Comparison of ENCODE assay signal across 9 mouse cellular contexts in genomic region chr6:51379560-51380274, GRCm38 (mm10). TPM values are rescaled to one million over a fixed set of nuclear protein-coding genes. Genes with fewer than 3 reads are reported as not detected.
DNase-seq lines count a peak whose midpoint lies in the region; ATAC-seq and TF ChIP-seq lines count a peak whose summit lies in the region.
"Had no signal": no experiment of that assay in that cellular context is flagged by ENCODE, and none has a peak within 500 bp of the region (broad histone marks: within the 10 kb centered on the region; RNA-seq: fewer than 3 reads in every experiment).

No protein-coding gene starts in this region.

- peak overlapping the region; percentile 41 for H3K4me3 ChIP-seq in kidney, embryonic 14.5 days (ENCODE audit: low read length)
- H3K4me3 ChIP-seq in limb, embryonic 14.5 days (replicated peaks; ENCODE audit: low read length): peak overlapping the region; percentile 43

- ATAC-seq in kidney, embryonic 14.5 days (ENCODE audit: low FRiP score, low TSS enrichment): peak; percentile 71; the same call in 1 of the 2 replicates
- peak; percentile 80 for ATAC-seq in limb, embryonic 14.5 days (ENCODE audit: low FRiP score, low read depth)

- WGBS in kidney, embryonic 14.5 days: 8% methylated on average over 36 of the region's 36 CpGs
- 11% methylated on average over 25 of the region's 36 CpGs for WGBS in limb, embryonic 14.5 days

- DNase-seq in urinary bladder, adult 2 months (ENCODE audit: low spot score): peak; percentile 47
- no peak for DNase-seq in urinary bladder, adult 18-20 months (ENCODE audit: low spot score in 2 of 2)
- DNase-seq in embryo, embryonic 11 days: peak; percentile 87
- peak; percentile 19 for DNase-seq in heart, adult 8-10 months (ENCODE audit: low spot score)
- peak; percentile 68 for DNase-seq in limb, embryonic 14.5 days (ENCODE audit: low spot score)
- DNase-seq in neural tube, embryonic 10.5 days (ENCODE audit: extremely low spot score, low spot score): peak; percentile 87
- DNase-seq in testis, postnatal 14 days (ENCODE audit: low spot score): peak; percentile 42

- H3K9ac ChIP-seq in kidney, embryonic 14.5 days (ENCODE audit: low read depth, low read length): peak overlapping the region; percentile 75
- H3K9ac ChIP-seq in limb, embryonic 14.5 days (ENCODE audit: low read depth, low read length, severe bottlenecking): peak overlapping the region; percentile 80

- H3K27ac ChIP-seq in kidney, embryonic 14.5 days (ENCODE audit: low read depth, low read length): peak overlapping the region; percentile 88
- H3K27ac ChIP-seq in limb, embryonic 14.5 days (replicated peaks; ENCODE audit: low read depth, low read length): peak overlapping the region; percentile 88

- no peaks in the 10 kb centered on the region for H3K36me3 ChIP-seq in kidney, embryonic 14.5 days (ENCODE audit: control insufficient read depth, insufficient read depth, low read length)
- no peaks in the 10 kb centered on the region for H3K36me3 ChIP-seq in limb, embryonic 14.5 days (ENCODE audit: control insufficient read depth, insufficient read depth, low read length)
- H3K36me3 ChIP-seq: G1E had no signal

- peak; percentile 88; the same call in 1 of the 2 replicates for TF ChIP-seq POLR2A in limb, embryonic 14.5 days (IDR thresholded peaks at IDR 0.05; ENCODE audit: borderline replicate concordance, extremely low read depth, insufficient read depth, insufficient read length)

- H3K27me3 ChIP-seq in kidney, embryonic 14.5 days (ENCODE audit: control insufficient read depth, insufficient read depth, low read length): no peaks in the 10 kb centered on the region
- no peaks in the 10 kb centered on the region for H3K27me3 ChIP-seq in limb, embryonic 14.5 days (ENCODE audit: control insufficient read depth, insufficient read depth, low read length)

- no peaks in the 10 kb centered on the region for H3K9me3 ChIP-seq in kidney, embryonic 14.5 days (ENCODE audit: control insufficient read depth, low read length)
- H3K9me3 ChIP-seq in limb, embryonic 14.5 days (ENCODE audit: control insufficient read depth, low read length): no peaks in the 10 kb centered on the region
- H3K9me3 ChIP-seq: G1E had no signal

- no peaks in the 10 kb centered on the region for H3K4me1 ChIP-seq in kidney, embryonic 14.5 days (ENCODE audit: control insufficient read depth, insufficient read depth, low read length)
- 0 out of 2 replicates have a peak, but pooled peaks cover 4% of the 10 kb centered on the region for H3K4me1 ChIP-seq in limb, embryonic 14.5 days (ENCODE audit: control insufficient read depth, insufficient read depth, low read length)

- peak overlapping the region; percentile 53 for H3K4me2 ChIP-seq in kidney, embryonic 14.5 days (replicated peaks; ENCODE audit: low read depth, low read length)
- H3K4me2 ChIP-seq in limb, embryonic 14.5 days (replicated peaks; ENCODE audit: low read depth, low read length, severe bottlenecking): peak overlapping the region; percentile 44

RNA-seq across cellular contexts. Expression of gene Nfe2l3, which starts 52.8 kb away (rescaled TPM):
- 38.2 and 49.5 TPM in 2 replicates for polyA plus RNA-seq in urinary bladder, adult 2 months (2012; rRNA removed)
- under 1 TPM in 2 of 4 experiments, not detected in 2; 0.28 to 0.35 TPM for total RNA-seq in heart, adult 8-10 months (2022)
- polyA plus RNA-seq in kidney, embryonic 14.5 days (2014; fragmentation: Nextera tagmentation; extraction: Ambion mirVana): 2.0 and 2.2 TPM in 2 replicates
- polyA plus RNA-seq in limb, embryonic 14.5 days (2012; rRNA removed): 2.4 TPM in 2 replicates
- polyA plus RNA-seq in limb, embryonic 14.5 days (2014; fragmentation: Nextera tagmentation; extraction: Ambion mirVana): 2.4 and 4.0 TPM in 2 replicates
- polyA plus RNA-seq: G1E had no signal

Comparison
In these comparisons a context has a peak if more than half of its experiments do, and no peak if none do; other contexts are left out.
1. DNase-seq: peak in urinary bladder, adult 2 months (single experiment), embryo, embryonic 11 days (single experiment), heart, adult 8-10 months (single experiment), limb, embryonic 14.5 days (single experiment), neural tube, embryonic 10.5 days (single experiment) and testis, postnatal 14 days (single experiment); none in urinary bladder, adult 18-20 months (0 of 2).